Mouse (Mus musculus) myocyte (in vitro differentiated cells): ENCODE results near the gene Hsf5. TPM values are rescaled to one million over a fixed set of nuclear protein-coding genes. Genes with fewer than 3 reads are reported as not detected.

Experiments used
- H3K27me3 ChIP-seq: one replicate; pipeline ENCODE4 v1.6.1; 2011; ENCODE audit not compliant: control insufficient read depth, insufficient read depth, insufficient read length
- H3K36me3 ChIP-seq: one replicate; pipeline ENCODE4 v1.6.1; 2011; ENCODE audit not compliant: control insufficient read depth, insufficient read depth
- H3K4me2 ChIP-seq: one replicate; pipeline ENCODE4 v1.6.1; 2011; ENCODE audit warnings: low read depth, control low read depth
- H3K4me3 ChIP-seq: one replicate; pipeline ENCODE4 v1.5.1; 2011; ENCODE audit warnings: mild to moderate bottlenecking, control low read depth, moderate library complexity
- H3K79me2 ChIP-seq: one replicate; pipeline ENCODE4 v1.6.1; 2011; ENCODE audit not compliant: control insufficient read depth, insufficient read depth
- H3ac ChIP-seq: one replicate; pipeline ENCODE4 v1.6.1; 2011; ENCODE audit not compliant: control insufficient read depth, insufficient read length
- CEBPB ChIP-seq: IDR thresholded peaks from 2 replicates; pipeline ENCODE4 v1.6.1; 2011; ENCODE audit warnings: mild to moderate bottlenecking, moderate library complexity; ENCODE audit not compliant: poor library complexity, insufficient read depth, severe bottlenecking
- E2F4 ChIP-seq: IDR thresholded peaks from one replicate; pipeline ENCODE4 v1.6.1; 2011; ENCODE audit warnings: mild to moderate bottlenecking, control low read depth, moderate library complexity; ENCODE audit not compliant: insufficient read depth
- MAX ChIP-seq: IDR thresholded peaks from one replicate; pipeline ENCODE4 v1.6.1; 2011; ENCODE audit warnings: low read depth, mild to moderate bottlenecking, control low read depth
- MYOD1 ChIP-seq, 3 experiments: IDR thresholded peaks; one replicate each; pipeline ENCODE4 v1.6.1; 2011; ENCODE audit warnings: control low read depth in 2 of 3, low read depth in 2 of 3, mild to moderate bottlenecking in 2 of 3, moderate library complexity in 1 of 3; ENCODE audit not compliant: insufficient read length in 2 of 3, control insufficient read depth in 1 of 3
- MYOG ChIP-seq, 3 experiments: IDR thresholded peaks; one replicate each; pipeline ENCODE4 v1.6.1; 2011; ENCODE audit warnings: control low read depth in 2 of 3, low read depth in 2 of 3, mild to moderate bottlenecking in 2 of 3; ENCODE audit not compliant: insufficient read length in 2 of 3, control insufficient read depth in 1 of 3, insufficient read depth in 1 of 3
- POLR2A ChIP-seq: IDR thresholded peaks from one replicate; pipeline ENCODE4 v1.6.1; 2011; ENCODE audit warnings: low read depth, mild to moderate bottlenecking, control low read depth, moderate library complexity; ENCODE audit not compliant: insufficient read length
- POLR2AphosphoS2 ChIP-seq: IDR thresholded peaks from one replicate; pipeline ENCODE4 v1.6.1; 2011; ENCODE audit warnings: low read depth, control low read depth; ENCODE audit not compliant: insufficient read length
- REST ChIP-seq: IDR thresholded peaks from one replicate; pipeline ENCODE4 v1.6.1; 2011; ENCODE audit warnings: mild to moderate bottlenecking, control low read depth, moderate library complexity; ENCODE audit not compliant: insufficient read depth, insufficient read length
- SRF ChIP-seq: IDR thresholded peaks from one replicate; pipeline ENCODE4 v1.6.1; 2011; ENCODE audit warnings: low read depth; ENCODE audit not compliant: control insufficient read depth, insufficient read length
- TCF12 ChIP-seq: IDR thresholded peaks from one replicate; pipeline ENCODE4 v1.6.1; 2011; ENCODE audit warnings: mild to moderate bottlenecking, control low read depth; ENCODE audit not compliant: poor library complexity, insufficient read depth, severe bottlenecking
- TCF3 ChIP-seq: IDR thresholded peaks from one replicate; pipeline ENCODE4 v1.6.1; 2011; ENCODE audit warnings: low read depth, control low read depth; ENCODE audit not compliant: insufficient read length
- USF1 ChIP-seq: IDR thresholded peaks from one replicate; pipeline ENCODE4 v1.6.1; 2011; ENCODE audit warnings: low read depth, mild to moderate bottlenecking, control low read depth, moderate library complexity
- polyA plus RNA-seq: library from polyadenylated mRNA; unstranded; fragments of >200 nt; fragmentation: generic; extraction: Trizol; gene quantifications from one replicate; pipeline ENCODE4 v1.2.1, GENCODE M21; 2012; ENCODE audit warnings: missing spikeins

The Hsf5 gene
- polyA plus RNA-seq, 1 experiment, result not detected

- TF ChIP-seq CEBPB (no peak), MYOD1 (IDR thresholded peaks at IDR 0.05; ENCODE audit: control insufficient read depth in 1 of 3, insufficient read length in 2 of 3, low read depth in 2 of 3) (peak; percentile 53 to 99 (median 96)), REST (no peak), POLR2A (no peak), TCF12 (peak; percentile 96), SRF (no peak), E2F4 (no peak), POLR2AphosphoS2 (no peak), MAX (no peak), USF1 (no peak), MYOG (IDR thresholded peaks at IDR 0.05; ENCODE audit: control insufficient read depth in 1 of 3, insufficient read depth in 1 of 3, insufficient read length in 2 of 3, low read depth in 2 of 3) (peak; percentile 92 to 100 (median 98)), TCF3 (peak; percentile 94)
- H3K79me2 ChIP-seq, result no peaks in the 10 kb centered on the region
These were observed 43.2 kb upstream of the Hsf5 start for GRCm38 (mm10) chr11:87573751-87574150.

DNA sequence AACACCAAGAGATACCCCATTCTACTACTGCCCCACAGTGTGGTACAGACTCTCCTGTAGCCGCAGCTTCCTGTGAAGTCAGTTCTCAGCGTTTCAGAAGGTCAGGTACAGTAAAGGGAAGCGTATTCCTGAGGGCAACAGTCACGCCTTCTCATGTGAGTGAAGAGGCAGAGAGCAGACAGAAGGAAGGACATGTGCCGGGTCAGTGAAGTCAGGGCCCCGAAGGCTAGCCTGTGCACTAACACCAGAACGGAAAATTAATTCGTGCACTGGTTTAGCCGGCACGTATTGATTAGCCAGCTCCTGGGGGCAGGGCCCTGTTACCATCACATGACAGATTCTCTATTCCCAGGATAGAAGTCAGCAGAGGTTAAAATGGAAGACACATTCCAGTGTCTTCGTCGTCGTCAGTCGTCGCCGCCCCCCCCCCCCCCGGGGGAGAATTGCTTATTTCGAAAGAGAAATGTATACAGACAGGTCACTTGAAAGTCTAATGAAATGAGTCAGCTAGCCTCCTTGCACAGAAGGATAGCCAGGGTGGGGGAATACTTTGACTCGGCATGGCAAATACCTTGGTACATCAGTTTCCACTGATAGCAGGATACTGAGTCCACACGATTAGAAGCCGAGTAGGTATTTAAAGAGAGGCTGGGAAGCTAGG, 42.3 kb upstream of the Hsf5 start:
- peak overlapping the region; percentile 14 for H3K4me2 ChIP-seq

More at GRCm38 (mm10) chr11:87573751-87574150, 43.2 kb upstream of the Hsf5 start:
- no peak overlapping the region for H3K4me3 ChIP-seq
- H3K36me3 ChIP-seq, result no peaks in the 10 kb centered on the region
- peak overlapping the region; percentile 14 for H3K4me2 ChIP-seq
- no peak overlapping the region for H3ac ChIP-seq
- peaks cover 34% of the 10 kb centered on the region for H3K27me3 ChIP-seq

GRCm38 (mm10) chr11:87577601-87578248, 39.2 kb upstream of the Hsf5 start:
- Histone ChIP-seq H3ac (no peak overlapping the region), H3K4me2 (no peak overlapping the region), H3K27me3 (peaks cover 20% of the 10 kb centered on the region), H3K36me3 (no peaks in the 10 kb centered on the region), H3K4me3 (no peak overlapping the region), H3K79me2 (no peaks in the 10 kb centered on the region)
- TF ChIP-seq MYOD1 (IDR thresholded peaks at IDR 0.05; ENCODE audit: control insufficient read depth in 1 of 3, insufficient read length in 2 of 3, low read depth in 2 of 3) (no peak), MAX (no peak)

More for the DNA sequence above, 42.3 kb upstream of the Hsf5 start:
- Histone ChIP-seq H3K36me3 (no peaks in the 10 kb centered on the region), H3ac (no peak overlapping the region), H3K27me3 (peaks cover 25% of the 10 kb centered on the region), H3K79me2 (no peaks in the 10 kb centered on the region), H3K4me3 (no peak overlapping the region)
- no peak for TF ChIP-seq USF1
- no peak for TF ChIP-seq TCF3

DNA sequence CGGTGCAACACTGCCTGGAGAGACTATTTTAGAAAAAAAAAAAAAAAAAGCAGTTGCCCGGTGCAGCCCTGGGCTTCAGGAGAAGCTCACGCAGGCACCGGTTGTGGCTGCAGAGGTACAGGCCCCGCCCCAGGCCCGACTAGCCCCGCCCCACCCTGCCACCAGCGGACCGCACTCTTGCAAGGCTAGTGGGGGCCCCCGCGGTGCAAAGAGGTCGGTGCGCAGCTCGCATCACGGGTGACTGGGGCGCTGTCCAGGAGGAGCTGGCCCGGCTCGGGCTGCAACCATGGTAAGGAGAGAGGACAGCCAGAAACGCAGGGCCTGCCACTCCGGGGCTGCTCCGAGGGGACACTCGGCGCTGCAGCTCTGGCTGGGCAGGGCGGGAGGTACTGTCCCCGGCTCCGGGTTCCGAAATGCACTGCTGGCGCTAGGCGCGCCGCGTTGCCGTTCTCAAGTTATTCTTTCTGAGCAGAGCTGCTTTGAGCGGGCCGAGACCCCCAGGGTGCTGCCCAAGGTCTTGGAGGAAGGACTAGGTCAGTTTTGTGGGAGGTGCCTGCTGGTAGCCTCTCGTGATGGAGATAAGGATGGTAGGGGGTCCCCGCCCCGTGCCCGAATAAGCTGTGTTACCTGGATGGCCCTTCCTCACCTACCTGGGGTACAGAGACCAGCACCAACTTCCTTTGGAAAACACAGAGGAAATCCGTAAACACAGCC, 38.6 kb upstream of the Hsf5 start:
- Histone ChIP-seq H3ac (no peak overlapping the region), H3K4me3 (no peak overlapping the region), H3K27me3 (peaks cover 20% of the 10 kb centered on the region)

More for the DNA sequence above, 38.6 kb upstream of the Hsf5 start:
- H3K4me2 ChIP-seq, result no peak overlapping the region
- H3K36me3 ChIP-seq, result no peaks in the 10 kb centered on the region
- TF ChIP-seq SRF, result no peak
- TF ChIP-seq REST, result no peak
- TF ChIP-seq POLR2AphosphoS2, result no peak
- TF ChIP-seq POLR2A, result no peak
- no peak for TF ChIP-seq E2F4
- no peak for TF ChIP-seq MYOG (IDR thresholded peaks at IDR 0.05; ENCODE audit: control insufficient read depth in 1 of 3, insufficient read depth in 1 of 3, insufficient read length in 2 of 3, low read depth in 2 of 3)
- TF ChIP-seq MYOD1 (IDR thresholded peaks at IDR 0.05; ENCODE audit: control insufficient read depth in 1 of 3, insufficient read length in 2 of 3, low read depth in 2 of 3), result no peak
- no peak for TF ChIP-seq USF1
- no peak for TF ChIP-seq CEBPB
- TF ChIP-seq TCF3, result no peak
- TF ChIP-seq TCF12, result no peak
- no peak for TF ChIP-seq MAX
- H3K79me2 ChIP-seq, result no peaks in the 10 kb centered on the region
